Mouse (Mus musculus): ENCODE measurements around the gene Traf5.

DNA sequence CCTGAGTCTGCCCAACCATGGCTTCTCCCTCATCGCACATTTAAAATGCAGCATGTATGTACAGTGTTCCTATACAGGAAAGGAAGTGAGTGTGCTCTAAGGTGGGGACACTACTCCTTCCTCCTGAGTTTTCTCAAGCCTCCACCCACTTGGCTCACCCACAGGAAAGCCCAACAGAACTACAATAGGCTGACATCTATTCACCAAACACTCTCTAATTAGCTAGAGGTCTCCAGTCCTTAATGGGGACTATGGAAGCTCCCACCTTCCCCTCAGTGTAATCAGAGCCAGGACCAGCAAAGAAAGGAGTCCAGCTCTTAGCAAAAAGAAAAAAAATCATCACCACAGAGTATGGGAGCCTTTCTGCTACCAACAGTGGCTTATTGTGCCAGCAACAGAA is 17.5 kb downstream of the Traf5 start:
- TF ChIP-seq TAL1 (IDR thresholded peaks at IDR 0.05; ENCODE audit: low read length) = no peak
- TF ChIP-seq GATA1 (IDR thresholded peaks at IDR 0.05; ENCODE audit: low read length) = no peak
